Mouse (Mus musculus) mesoderm, embryonic 11.5 days (tissue): ENCODE data around the gene Plin5.

Experiments used
- DNase-seq: peaks from one replicate; pipeline ENCODE4 v3.0.0-alpha.2; 2012; ENCODE audit warnings: low read depth, low spot score

The Plin5 gene

DNA sequence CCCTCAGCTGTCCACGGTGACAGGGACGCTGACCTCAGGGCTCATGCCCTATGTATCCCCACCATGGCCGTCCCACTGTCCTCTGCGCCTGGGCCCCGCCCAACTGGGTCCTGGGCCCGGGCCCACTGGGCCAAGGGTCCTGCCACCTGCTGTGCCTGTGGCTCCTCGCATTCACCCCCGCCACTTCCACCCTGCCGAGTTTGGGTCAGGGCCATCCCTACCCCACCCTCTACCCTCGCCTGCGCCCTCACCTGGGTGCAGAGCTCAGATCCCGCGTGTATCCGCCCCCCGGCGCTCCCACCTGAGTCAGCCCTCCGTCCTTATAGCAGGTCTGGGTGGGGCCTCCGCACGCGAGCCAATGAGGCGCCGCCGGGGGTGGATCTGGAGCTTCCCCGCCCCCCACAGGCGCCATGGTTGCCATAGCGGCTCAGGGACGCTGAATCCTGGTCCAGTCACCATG, at the start of gene Plin5:
Plin5 (minus strand) TSS at position 346 of the 460 bp plus-strand sequence.
- DNase-seq, result no peak

DNA sequence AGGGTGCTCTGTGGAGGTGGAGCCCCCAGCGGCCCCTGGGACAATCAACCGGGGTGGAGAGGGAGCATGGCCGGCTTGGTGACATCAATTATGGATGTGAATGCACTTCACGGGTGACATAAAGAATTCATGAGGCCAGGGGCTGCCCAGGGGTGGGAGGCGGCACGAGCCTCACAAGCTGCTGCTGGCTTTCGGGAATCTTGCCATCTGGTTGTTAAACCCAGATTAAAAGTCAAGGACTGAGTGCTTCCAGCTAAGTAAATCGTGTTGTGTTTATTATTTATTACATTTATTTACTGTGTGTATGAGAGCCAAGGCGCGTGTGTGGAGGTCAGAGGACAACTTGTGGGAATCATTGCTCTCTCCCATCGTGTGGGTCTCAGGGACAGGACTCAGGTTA, 48.3 kb upstream of the Plin5 start:
- DNase-seq, result no peak

DNA sequence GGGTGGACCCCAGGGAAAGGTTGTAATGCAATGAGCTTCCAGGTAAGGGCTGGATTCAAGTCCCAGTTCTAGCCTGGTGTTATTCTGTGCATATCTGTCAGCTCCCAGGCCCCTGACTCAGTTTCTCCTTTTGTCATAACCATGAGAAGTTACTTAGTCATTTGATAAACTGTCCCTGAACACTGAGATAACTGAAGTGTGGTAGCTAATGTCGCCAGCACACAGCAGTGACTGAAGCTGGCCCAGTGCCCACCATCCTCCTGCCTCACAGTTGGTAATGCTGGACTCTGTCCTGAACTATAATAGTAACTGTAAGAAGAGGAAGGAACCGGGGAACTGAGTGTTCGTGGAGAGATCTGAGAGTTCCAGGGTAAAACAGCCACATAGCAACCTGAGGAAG, 47.1 kb upstream of the Plin5 start:
- DNase-seq, result no peak

DNA sequence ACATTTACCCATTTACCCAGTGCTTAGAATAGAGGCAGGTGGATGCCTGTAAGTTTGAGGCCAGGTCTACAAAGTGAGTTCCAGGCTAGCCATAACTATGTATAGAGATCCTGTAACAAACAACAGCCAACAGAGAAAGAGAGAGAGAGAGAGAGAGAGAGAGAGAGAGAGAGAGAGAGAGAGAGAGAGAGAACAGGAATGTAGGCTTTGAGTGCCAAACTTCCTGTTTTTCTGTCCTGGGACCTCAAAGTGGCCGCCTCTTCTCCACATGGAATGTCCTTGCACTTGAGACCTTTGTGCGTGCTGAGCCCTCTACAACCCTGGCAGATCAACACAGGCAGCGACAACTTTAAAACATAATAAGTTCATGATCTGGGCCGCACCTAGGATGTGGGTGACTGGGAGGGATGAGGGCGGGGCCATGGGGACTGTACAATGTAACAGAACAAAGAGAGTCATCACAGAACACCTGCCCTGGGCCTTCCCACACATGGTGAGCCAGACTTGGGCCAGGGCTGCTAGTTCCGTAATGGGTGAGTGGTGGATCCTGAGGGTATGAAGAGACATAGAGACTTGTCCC, 46.2 kb upstream of the Plin5 start:
- no peak for DNase-seq

DNA sequence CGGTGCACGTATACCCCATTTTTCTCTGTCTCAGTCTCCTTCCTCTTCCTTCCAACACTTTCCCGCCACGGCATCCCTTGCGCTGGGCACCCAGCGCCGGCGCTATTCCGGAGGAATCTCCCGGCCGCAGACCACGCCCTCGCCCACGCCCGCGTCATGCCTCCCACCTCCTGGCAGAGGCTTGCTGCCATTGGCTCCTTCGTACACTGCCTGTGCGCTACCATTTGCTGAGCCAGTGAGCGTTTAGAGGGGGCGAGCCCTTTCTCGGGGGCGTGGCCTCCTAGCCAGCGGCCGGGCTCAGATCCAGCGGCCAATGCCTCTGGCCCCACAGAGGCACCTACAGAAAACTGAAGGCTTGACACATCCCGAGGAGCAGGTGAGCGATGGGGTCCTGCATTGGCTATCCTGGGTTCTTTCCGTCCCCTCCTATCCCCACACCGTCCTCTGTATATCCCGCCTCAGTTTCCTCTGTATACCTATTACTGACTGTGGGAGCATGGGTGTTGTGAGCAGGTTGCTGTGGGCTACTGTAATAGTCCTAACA, 44.9 kb upstream of the Plin5 start, which contains the start of gene Tnfaip8l1:
Tnfaip8l1 (plus strand) TSS at position 247 of the 544 bp plus-strand sequence.
- peak; percentile 94 for DNase-seq

DNA sequence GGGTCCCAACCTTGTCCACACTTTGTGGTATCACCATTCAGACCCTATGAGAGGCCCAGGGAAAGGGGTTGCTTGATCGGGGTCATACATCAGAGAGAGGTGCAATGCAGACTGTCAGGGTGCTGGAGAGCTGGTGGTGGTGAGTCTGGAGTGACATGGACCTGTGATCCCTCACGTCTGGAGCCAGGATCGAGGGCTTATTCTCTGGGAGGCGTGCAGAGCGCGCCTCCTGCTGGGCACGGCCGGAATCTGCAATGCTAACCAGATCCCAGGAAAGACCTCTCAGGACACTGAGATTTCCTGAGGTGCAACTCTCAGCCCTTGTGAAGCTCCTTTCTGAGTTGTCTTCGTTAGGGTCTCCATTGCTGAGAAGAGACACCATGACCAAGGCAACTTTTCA, 42.3 kb upstream of the Plin5 start:
- peak; percentile 85 for DNase-seq

DNA sequence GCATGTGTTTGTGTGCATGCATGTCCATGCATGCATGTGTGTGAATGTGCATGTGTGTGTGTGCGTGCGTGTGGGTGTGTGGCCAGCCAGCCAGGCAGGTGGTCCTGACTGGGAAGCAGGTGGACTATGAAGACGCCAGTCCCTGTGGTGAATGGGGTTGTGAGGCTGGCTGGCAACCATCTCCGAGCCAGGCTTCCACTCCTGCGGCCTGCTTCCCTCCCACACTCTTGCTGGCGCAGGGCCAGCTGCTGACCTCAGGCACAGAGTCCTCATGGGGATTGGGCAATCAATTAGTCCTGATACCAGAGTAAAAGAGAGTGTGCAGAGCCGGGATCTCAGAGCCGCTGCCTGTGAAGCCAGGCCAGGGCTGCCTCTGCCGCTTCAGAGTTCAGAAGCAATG, 36.2 kb upstream of the Plin5 start:
- DNase-seq, result peak; percentile 87

DNA sequence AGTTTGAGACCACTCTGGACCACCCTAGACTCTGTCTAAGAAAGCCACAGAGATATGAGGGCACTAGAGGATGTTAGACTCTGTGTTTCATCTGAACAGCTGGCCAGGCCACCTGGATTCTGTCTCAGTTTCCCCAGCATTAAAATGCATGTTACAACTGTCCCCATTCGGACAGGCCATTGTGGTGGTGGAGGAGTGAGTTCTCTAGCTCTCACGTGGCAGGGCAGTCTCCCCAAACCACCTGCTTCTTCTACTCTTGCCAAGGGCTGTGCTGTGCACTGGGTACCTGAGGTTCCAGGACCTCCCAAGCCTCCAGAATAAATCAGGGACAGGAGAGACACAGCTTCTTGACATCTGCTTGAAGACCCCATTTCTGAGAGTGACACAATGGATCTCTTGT, 32.5 kb upstream of the Plin5 start:
- no peak for DNase-seq

DNA sequence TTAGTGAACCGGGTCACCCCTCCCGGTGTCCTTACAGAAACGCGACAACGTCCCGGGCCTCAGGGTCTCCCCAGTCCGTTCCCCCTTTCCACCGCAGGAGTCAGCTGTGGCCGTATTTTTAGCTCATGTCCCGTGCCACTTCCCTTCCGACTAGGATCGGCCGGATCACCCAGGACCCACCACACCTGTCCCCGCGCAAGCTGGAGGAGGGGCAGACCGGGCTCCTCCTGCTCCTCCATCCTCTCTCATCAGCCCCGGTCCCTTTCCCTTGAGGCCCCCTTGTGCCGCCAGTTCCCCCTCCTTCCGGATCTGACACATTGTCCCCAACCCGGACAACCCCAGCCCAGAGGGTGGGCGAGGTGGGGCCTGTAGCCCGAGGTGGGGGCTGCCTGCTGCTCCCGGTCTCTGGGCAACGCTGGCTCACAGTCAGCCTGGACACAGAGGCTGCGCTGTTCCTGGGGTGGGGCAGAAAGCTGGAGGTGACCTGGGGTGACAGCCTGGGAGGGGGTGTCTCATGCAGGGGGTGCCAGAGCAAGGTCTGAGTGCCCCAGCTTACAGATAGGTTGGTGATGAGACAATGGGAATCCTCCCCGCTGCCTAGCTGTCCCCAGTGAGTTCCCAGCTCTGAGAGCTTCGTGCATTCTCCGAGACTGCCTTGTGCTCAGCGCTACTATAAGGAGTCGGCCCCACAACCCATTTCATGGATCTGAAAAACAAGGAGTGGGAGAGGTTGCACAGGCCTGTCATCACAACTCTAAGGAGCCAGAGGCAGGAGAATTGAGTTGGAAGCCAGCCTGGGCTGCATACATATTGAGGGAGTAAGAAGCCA, 31.6 kb upstream of the Plin5 start:
- no peak for DNase-seq

DNA sequence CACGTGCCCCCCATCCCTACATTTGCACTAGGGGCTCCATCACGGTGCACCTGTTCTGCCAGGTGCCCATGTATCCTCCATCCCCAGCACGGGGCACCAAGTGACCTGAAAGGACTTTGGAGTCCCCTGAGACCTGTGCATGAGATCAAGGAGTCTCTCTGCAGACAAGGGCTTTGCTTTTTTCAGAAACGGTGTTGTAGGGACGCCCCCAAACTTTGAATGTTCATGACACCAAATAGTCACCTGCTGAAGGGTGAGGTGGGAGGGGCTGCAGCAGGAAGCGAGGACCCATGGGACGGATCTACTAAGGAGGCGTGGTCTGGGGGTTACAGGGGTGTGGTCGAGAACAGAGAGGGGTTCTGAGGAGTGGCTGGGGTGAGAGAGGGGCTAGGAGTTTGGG, 30.9 kb upstream of the Plin5 start:
- no peak for DNase-seq

DNA sequence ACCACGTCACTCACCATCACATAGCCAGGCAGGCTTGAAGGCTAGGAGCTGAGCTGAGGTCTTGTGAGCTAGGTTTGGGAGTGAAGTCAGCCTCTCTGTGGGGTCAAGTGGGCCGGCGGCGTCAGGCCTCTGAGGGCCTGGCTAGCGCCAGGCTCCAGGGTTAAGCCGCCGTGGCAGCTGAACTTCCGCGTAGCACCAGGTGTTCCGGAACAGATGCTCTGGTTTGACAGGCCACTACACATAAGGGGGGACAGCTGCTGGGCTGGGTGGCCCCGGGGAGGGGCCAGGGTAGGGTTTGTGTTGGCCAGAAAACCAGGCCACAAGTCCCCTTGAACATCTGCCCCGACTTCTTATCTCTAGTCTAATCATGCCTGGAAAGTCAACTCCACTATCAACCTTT, 30.0 kb upstream of the Plin5 start:
- no peak for DNase-seq

DNA sequence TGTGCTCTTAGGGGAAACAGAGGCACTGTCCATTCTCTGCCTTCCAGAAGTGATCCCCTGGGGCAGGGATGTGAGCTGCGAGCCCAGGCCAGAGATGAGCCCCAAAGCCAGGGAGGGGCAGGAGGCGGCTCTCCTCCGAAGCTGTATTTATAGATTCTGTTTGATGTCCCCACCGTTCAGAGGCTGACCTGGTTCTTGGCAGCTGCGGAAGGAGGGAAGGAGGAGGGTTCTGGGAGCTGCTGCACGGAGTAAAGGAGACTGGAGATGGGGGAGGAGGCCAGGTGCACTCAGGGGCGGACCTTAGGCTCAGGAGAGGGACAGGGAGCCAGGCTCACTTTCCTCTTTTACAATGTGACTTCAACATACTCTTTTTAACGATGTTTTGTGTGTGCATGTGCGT, 28.7 kb upstream of the Plin5 start:
- no peak for DNase-seq

DNA sequence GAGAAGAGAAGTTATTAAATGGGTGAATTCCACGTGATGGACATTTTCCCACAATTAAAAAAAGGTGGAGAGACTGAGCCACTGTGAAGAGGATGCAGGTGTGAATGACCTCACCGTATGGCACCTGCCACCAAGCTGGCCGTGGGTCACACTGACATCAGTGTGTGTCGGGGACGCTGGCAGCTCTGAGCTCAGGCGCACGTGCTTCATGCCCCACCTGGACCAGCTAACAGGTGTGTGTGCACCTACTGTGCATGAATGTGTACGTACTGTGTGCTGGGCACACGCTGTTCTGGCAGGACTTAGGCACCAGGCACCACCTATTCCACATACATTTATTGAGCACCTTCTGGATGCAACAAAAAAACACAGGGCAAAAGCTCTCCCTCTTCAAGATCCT, 27.1 kb upstream of the Plin5 start:
- DNase-seq, result no peak

DNA sequence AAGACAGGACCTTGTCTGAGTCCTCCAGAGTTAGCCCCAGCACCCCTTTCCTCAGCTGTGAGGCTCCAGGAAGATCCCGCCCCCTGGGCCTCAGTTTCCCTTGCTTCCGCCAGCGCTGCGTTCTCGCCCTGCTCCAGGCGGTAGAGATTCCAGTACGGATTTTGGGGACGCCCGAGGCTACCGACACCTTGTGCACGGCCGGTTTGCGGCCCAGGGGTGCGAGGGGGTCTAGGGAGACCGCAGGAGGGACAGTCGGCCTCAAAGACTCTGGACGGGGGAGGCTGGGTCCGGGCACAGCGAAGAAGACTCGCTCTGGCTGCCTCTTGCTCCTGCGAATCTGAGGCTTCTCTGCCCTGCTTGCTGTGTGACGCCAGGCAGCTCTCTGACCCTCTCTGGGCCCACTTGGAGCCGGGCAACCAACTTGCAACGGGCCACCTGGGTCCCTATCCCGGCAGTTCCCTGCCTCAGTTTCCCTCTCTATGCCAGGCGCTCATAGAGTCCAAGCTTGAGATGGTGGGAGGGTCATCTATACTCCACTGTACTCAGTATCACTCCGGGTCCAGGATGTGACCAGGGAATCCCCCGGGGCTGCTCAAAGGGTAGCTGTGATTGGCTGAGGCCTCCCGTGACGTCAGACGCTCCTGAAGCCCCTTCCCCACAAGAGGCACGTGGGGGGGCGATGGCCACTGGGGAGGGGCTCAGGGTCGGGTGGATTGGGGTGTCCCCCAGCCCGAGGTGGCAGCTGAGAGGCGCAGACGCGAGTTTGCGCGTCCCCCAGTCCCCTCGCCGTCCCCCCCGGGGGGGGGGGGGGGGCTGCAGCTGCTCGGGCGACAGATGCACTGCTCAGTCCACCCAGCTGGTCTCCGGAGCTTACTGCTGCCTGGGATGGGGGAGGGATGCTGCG, 24.6 kb upstream of the Plin5 start:
- DNase-seq, result peak; percentile 67

DNA sequence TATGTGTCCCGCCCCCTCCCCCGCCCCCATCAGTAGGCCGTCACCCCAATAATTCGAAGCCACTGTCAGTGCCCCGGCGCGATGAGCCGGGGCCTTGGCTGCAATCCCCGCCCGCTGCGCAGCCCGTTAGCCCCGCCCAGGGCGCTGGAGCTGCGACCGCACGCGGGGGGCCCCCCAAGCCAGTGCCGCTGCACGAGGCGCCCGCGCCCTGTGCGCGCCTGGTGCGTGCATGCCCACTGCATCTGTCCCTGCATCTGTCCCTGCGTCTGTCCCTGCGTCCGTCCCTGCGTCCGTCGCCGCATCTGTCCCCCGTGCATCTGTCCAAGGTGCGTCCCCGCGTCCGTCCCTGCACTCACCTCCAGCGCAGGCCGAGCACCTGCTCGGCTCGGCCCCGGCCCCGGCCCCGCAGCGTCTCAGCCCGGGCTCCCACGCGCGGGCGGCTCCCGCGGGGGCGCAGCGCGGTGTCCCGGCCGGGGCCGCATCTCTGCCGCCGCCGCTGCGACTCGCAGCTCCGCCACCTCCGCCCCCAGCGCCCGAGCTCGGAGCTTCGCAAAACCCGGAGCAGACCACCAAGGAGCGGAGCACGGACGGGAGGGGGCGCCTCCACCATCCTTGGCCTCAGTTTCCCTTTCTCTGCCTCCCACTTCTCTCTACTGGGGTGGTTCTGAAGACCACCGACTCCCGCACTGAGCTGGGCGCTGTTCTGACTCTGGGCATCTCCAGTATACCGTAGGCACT, 22.6 kb upstream of the Plin5 start, which contains the start of gene Sema6b:
Sema6b (minus strand) TSS at position 486 of the 738 bp plus-strand sequence.
- DNase-seq, result peak; percentile 70

DNA sequence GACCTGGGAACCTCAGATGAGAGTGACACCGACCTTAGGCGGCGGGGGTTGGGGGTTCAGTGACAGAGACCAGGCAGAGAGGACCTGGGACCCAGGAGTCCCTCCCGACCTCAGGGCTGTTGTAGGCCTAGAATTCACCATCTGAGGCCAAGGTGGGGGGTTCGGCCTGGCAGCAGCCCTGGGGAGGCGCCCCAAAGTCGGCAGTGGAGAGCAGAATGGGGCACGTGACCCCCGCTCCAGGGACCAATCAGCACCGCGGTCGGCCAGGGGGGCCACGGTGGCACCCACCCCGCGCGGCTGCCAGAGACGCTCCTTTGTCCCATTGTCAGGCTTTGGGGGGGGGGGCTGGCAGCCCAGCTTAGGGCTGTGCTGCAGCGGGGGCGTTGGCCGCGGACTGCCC, 22.0 kb upstream of the Plin5 start:
- DNase-seq, result no peak

DNA sequence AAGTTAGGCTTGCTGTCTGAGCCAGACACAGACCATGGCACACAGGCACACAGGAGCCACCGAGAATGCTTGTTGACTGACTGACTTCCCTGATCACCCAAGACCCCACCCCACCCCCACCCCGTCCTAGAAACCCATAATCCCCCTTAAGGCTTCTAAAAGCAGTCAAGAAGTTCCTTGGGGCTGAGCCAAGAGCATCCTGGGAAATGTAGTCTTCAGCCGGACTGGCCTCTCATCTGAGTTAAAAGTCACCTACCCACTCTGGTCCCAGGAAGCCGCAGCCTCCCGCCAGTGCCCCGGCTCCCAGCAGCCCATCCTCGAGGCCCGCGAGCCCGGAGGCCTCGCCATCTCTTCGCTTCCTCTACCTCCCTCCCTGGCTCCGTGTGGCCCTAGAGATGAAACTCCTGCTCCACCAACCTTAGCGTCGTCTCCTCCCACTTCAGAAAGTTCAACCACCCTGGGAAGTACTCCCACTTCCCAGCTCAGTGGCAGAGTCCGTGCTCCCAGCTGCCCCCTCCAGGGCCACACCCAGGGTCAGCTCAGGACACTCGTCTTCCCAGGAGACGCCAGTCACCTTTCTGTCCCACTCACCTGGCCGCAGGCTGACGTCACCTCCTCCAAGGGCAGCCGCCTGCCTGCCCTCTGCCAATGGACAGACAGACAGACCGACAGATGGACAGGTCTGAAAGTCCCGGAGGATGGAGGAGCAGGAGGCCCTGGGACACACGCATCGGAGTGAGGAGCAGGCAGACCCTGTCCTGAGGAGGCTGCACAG, 20.6 kb upstream of the Plin5 start:
- DNase-seq, result no peak

DNA sequence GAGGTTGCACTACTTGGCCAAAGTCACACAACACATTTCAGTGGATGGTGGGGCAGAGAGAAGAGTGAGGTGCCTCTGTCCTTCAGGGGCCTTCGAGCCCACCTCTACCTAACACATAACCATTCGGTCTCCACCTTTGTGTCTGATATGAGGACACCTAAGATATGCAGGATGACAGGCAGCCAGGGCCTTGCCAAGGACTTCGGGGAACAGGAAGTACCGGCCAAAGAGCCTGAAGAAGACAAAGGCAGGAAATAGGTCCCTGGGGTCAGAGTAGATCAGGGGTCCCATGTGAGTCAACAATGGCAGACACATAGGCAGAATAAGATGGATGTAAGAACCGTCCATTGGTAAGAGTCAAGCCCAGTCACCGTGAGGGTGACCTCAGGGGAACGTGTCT, 19.2 kb upstream of the Plin5 start:
- no peak for DNase-seq

DNA sequence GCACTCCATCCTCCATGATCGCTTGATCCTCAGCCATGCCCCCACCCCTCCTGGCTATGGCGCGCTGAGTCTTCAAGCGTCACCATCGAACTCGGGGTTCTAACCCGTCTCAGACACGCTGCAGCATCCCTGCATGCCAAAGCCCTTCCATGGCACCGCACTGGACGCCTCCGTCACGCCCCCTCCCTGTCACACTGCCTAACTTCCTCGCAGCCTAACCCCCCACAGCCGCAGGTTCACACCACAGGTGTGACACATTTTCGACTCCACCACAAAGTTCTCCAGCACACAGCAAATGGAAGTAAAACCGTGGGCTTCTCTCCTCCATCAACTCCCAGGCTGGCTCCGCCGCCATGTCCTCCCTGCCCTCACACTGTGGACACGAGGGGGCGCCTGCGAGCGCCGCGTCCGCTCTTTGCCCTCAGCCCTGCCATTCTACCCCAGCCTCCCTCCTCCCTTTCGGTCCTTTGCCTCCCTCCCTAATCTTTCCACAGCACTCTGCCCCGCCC, 17.1 kb upstream of the Plin5 start:
- no peak for DNase-seq
